Mouse (Mus musculus): ENCODE measurements around the gene Wdr46.
"Not testable (repeated sequence)": the region's sequence is repeated elsewhere in the genome, so short reads cannot be mapped to it uniquely, and the experiment has no call there.

DNA sequence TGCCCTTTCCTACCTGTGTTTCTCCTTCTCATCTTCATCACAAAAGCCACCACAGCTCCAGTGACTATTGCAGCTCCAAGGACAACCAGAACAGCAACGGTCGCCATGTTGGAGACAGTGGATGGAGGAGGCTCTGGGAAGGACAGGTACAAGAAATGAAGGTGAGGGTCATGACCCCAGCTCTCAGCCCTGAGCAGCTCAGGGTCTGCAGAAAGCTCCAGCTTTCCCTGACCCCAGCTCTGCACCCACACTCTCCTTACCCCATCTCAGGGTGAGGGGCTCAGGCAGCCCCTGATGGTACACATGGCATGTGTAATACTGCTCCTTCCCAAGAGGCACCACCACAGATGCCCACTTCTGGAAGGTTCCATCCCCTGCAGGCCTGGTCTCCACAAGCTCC is 56.6 kb downstream of the Wdr46 start:
- TF ChIP-seq GATA1, TAL1 (IDR thresholded peaks at IDR 0.05; ENCODE audit: low read length): not testable (repeated sequence)
